Mouse (Mus musculus) C2C12 (cell line): ENCODE data around the gene Clcn7.

Experiments
- CEBPB ChIP-seq: IDR thresholded peaks from one replicate; pipeline ENCODE4 v1.6.1; 2011; ENCODE audit warnings: low read depth, mild to moderate bottlenecking, control low read depth, moderate library complexity
- CTCF ChIP-seq: IDR thresholded peaks from one replicate; pipeline ENCODE4 v1.5.1; 2011; ENCODE audit not compliant: control insufficient read depth, insufficient read depth, insufficient read length
- FOSL1 ChIP-seq: IDR thresholded peaks from one replicate; pipeline ENCODE4 v1.8.0; 2011; ENCODE audit warnings: mild to moderate bottlenecking, low read length; ENCODE audit not compliant: poor library complexity, insufficient read depth, severe bottlenecking
- MAX ChIP-seq: IDR thresholded peaks from one replicate; pipeline ENCODE4 v1.6.1; 2011; ENCODE audit warnings: mild to moderate bottlenecking, control low read depth
- MYOG ChIP-seq: IDR thresholded peaks from one replicate; pipeline ENCODE4 v1.6.1; 2011; ENCODE audit not compliant: control insufficient read depth, insufficient read length; ENCODE audit errors: extremely low read depth
- USF1 ChIP-seq: IDR thresholded peaks from one replicate; pipeline ENCODE4 v1.6.1; 2011; ENCODE audit warnings: low read depth, mild to moderate bottlenecking, control low read depth, moderate library complexity

GRCm38 (mm10) chr17:25089158-25089557 is 44.0 kb upstream of the Clcn7 start:
- no peak for TF ChIP-seq CTCF
- no peak for TF ChIP-seq USF1
- no peak for TF ChIP-seq MAX
- no peak for TF ChIP-seq MYOG
- no peak for TF ChIP-seq FOSL1
- no peak for TF ChIP-seq CEBPB
